Mouse (Mus musculus) adrenal gland, adult 2 months (tissue): ENCODE data around the gene Ppef2. TPM values are rescaled to one million over a fixed set of nuclear protein-coding genes. Genes with fewer than 3 reads are reported as not detected.
A peak's percentile ranks its signal among the peaks of the same experiment; 100 is the strongest.

Experiments
- DNase-seq: peaks from one replicate; pipeline ENCODE4 v3.0.0; 2021
- polyA plus RNA-seq: library from polyadenylated mRNA; depleted of rRNA; stranded (reverse); fragments of >200 nt; gene quantifications from 2 replicates; pipeline ENCODE4 v1.2.3, GENCODE M21; 2012
- total RNA-seq, 2 experiments: library from RNA; stranded (reverse); gene quantifications; 2 replicates each; pipeline ENCODE4 v1.2.3; 2021

Gene Ppef2
- total and polyA plus RNA-seq, 3 experiments, result 0.12 to 0.24 TPM; not detected in 1

- peak; percentile 72 for DNase-seq
Measured at GRCm38 (mm10) chr5:92239333-92240232, 16.5 kb downstream of the Ppef2 start.

DNA sequence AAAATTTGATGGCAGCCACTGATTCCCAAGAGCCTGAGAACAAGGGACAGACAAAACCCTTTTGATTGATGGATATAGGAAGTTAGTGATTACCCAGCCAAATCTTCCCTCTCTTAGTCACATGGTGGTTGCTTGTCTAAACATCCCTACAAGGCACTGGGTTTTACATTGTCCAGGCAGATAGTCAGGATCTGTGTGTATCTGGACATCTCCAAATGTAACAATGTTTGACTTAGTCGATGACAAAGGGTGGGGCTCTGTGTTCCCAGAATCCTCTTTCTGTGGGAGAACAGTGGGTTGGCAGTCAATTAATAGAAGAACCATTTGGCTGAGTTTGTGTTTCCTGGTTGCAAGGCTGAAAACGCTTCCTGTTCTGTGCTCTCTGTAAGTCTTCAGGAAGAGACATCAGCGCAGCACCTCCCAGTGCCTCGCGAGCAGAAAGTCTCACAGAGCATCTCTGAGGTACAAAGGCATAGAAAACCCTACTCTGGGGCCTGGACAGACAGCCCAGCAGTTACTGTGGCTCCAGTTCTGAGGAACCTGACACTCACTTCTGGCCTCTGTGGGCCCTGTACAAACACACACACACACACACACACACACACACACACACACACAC lies 21.0 kb downstream of the Ppef2 start:
- DNase-seq, result no peak

- no peak for DNase-seq
Measured at GRCm38 (mm10) chr5:92233366-92233765, 22.7 kb downstream of the Ppef2 start.

- DNase-seq, result no peak
Measured at GRCm38 (mm10) chr5:92231836-92232235, 24.2 kb downstream of the Ppef2 start.

DNA sequence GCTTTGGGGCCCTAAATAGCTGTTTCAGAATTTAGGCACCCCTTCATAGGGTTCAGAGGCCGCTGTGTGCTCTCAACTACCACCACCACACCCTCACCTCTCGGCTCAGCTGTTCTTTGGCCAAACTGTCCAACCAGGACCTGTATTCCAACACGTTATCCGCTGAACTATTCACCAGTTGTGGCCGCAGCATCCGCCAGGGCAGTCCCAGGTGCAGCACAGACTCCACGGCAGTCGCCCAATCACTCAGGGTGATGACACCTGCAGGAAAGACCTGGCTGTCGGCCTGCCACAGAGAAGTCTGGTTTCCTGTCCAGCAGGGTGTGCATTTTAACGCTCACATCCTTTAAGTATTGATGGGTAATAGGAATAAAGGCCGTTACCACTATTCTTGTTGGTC lies 25.8 kb downstream of the Ppef2 start:
- no peak for DNase-seq

DNA sequence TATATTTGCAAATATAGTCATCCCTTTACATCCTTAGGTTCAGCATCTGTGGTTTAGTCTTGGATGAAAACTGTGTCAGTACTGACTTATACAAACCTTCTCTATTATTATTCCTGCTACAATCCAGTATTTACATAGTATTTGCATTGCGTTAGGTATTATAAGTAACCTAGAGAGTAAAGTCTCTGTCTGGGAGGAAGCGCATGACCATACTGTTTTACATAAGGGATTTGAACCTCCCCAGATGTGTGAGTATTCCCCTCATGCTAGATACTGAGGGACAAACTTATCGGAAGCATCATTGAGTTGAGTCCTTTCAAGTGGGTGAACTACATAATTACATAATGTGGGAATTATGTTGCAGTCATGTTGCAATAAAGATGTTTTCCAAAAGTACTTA lies 26.6 kb downstream of the Ppef2 start:
- DNase-seq, result no peak

DNA sequence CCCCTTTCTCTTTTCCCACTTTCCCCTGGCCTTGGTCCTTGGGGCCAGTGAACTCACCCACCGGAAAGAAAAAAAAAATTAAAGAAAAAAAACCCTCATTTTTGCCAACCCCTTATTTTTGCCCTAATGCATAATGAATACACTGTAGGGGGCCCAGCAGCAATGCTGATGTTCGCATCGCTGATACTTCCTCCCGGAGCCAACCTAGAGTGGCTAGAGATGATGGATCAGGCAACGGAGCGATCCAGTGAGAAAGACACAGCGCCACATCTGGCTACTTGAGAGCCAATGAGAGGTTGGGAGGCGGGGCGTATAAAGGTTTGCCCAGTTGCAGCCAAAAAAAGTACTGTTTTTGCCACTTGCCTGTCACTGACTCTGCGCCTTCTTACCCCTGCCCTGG lies 27.3 kb downstream of the Ppef2 start:
- DNase-seq, result no peak

GRCm38 (mm10) chr5:92227782-92228181 lies 28.3 kb downstream of the Ppef2 start:
- DNase-seq, result no peak

- DNase-seq, result no peak
Measured at GRCm38 (mm10) chr5:92220287-92220902, 35.7 kb downstream of the Ppef2 start.

GRCm38 (mm10) chr5:92219826-92220225 lies 36.3 kb downstream of the Ppef2 start:
- no peak for DNase-seq

- DNase-seq, result no peak
Measured at GRCm38 (mm10) chr5:92218915-92219793, 36.9 kb downstream of the Ppef2 start.

DNA sequence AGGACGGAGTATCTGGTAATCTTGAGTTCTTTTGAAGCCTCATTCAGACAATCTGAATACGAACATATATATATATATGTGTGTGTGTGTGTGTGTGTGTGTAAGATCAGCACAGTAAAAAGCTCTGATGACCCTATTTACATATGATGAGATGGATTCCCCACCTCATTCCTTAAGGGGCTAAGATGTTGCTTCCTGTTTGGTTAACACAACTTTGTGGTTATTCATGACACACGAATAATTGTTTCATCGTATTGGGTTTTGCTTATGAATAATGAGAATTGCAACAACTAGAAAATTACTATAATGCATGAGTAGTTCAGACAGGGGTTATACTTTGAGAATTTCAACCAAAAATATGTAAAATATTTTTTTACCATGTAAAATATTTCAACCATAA lies 40.8 kb downstream of the Ppef2 start, which contains the start of gene U90926:
U90926 (minus strand) TSS at position 101 of the 400 bp plus-strand sequence.
- no peak for DNase-seq

DNA sequence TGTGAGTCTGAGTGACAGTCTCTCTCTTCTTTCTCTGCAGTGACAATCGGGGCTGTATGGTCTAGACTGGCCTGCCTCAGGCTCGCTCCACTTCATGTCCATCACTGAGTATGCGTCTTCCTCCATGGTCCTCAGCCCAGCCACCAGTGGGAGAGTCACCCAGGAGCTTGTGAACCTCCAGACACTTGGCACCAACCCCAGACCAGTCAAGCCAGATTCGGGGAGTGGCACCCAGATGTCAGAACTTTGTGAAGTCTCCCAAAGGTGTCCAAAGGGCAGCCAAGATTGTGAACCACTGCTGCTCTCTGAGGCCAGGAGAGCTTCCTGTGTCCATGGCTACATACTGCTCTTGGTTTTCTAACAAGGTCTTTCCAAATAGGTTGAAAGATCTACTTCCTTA lies 43.8 kb downstream of the Ppef2 start:
- no peak for DNase-seq

DNA sequence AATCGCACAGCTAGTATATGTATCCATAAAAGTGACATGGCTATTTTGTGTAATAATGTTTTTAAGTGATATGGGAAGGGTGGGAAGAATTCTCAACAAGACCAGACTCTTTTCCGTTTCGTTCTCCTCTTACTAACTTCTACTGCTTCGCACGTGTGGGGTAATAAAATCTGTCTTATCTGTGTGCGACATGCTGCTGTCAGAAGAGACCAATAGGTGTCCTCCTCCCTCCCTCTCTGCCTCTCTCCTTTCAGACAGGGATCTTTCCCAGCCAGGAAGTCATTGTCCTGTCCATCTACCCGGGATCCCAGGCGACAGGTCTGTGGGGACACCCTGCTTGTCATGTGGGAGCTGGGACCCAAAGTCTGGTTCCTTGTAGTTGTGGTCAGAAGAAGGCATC lies 45.9 kb downstream of the Ppef2 start:
- no peak for DNase-seq

DNA sequence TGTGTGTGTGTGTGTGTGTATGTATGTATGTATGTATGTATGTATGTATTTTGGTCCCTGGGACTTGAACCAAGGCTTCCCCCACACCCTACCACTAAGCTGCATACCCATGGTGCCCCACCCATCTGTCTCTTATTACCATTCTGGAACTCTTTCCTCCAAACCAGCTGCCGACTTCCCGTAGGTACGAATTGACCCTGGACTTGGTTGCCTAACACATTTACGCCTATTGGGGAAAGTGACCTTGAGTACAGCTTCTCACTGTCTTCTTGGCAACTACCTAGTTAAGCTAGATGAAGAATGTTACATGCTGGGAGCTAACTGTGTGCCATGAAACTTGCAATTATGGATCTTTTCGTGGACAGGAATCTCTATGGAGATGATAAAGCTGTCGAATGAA lies 50.0 kb downstream of the Ppef2 start:
- no peak for DNase-seq

GRCm38 (mm10) chr5:92205706-92206105 lies 50.4 kb downstream of the Ppef2 start:
- DNase-seq, result peak; percentile 32

- DNase-seq, result no peak
Measured at GRCm38 (mm10) chr5:92205184-92205583, 50.9 kb downstream of the Ppef2 start.

DNA sequence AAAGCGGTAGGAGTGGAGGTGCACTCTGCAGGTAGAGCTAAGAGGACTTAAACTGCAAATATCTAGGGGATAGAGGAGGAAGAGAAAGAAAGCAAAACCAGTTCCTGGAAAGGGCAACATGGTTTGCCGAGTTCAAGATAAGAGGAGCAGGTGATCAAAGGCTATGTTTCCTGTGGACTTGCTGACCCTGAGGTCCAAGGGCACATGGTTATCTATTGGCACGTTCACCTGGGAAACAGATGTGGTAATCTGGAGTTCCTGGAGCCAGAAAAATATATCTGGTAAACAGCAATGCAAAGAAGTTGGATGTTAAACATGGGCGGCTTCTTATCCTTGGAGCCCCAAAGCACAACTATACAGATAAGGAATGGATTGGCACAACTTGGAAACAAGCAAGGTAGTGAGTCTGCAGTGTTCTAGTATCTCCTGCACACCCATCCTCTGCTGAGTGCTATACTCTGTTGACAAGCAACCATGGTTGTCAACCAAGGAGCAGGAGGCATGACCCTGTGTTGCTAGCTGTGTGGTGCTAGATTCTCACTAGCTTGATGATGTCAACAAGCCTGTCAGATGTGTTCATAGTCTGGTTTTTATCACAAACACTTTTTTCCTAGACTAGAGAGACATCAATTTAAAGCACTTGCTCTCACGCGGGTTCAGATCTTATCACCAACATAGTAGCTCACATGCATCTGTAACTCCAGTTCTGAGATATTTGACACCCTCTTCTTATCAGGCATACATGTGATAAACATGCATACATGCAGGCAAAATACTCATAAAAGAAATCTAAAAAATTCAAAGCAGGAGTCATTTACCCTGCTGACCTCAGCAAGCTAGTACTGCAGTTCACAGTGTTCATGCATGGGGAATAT lies 51.7 kb downstream of the Ppef2 start:
- no peak for DNase-seq

DNA sequence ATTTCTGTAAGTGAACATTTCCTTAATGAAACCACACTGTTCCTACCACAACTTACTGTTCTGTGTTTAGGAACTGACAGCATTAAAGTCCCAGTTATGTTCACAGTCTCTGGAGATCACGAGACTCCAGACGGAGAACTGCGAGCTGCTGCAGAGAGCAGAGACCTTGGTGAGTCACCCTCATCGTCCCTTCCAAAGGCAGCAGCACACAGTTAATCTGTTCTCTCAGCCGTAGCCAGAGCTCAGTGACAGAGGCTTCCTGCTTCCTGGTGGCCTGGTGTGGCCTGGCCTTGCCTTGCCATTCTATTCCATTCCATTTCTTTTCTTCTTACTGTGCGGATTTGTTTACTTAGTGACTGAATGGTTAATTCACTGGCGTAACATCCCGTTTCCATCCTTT lies 57.8 kb downstream of the Ppef2 start:
- peak; percentile 73 for DNase-seq

DNA sequence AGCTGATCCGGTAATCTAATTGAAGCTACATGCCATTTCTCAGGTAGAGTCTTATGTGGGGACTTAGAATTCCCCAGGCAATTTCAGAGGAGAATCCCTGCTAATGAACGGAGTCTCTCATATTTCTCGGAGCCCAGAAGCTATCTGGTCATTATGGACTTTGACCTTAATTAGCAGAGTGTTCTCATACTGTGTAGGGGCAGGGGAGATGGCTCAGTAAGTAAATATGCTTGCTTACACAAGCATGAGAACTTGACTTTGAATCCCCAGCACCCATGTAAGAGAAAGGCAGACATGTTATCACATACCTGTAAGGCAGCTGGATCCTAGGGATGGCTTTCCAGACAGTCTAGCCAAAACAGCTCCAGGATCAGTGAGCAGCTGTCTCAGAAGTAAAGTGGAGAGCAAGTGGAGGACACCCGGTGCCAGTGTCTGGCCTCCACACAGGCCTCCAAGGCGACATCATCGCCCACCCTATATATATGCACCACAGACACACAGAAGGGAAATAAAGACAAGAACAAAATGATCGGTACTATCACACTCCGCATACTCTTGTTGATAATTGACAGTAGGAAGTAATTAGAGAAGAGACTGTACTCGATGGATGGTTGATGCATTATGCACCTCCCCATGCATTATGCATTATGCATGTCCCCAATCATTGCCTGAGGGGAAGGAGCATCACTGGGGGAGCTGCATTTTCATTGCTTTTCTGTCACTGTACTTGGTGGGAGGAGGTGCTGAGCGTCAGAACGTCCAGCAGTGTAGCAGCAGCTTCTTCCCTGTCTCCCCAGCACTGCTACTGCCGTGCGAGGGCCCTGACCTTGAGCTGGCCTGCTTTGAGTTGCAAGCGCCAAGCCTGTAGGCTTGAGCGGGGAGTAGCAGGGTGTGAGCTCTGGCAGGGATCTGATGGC lies 58.9 kb downstream of the Ppef2 start:
- peak; percentile 64 for DNase-seq
